Mouse (Mus musculus) neural tube, embryonic 13.5 days (tissue): ENCODE results near the gene Gm3752. TPM values are rescaled to one million over a fixed set of nuclear protein-coding genes. Genes with fewer than 3 reads are reported as not detected.
"Not testable (repeated sequence)": the region's sequence is repeated elsewhere in the genome, so short reads cannot be mapped to it uniquely, and the experiment has no call there.

ENCODE experiments used
- ATAC-seq: fragments of 200-750 bp; cut with Nextera tagmentation; 2 replicates; pipeline ENCODE4 v1.8.0; 2017; ENCODE audit warnings: low read depth, mild to moderate bottlenecking, moderate TSS enrichment, moderate library complexity
- H3K27ac ChIP-seq: fragments of 300-500 bp; sonication (generic); replicated peaks from 2 replicates; pipeline ENCODE4 v1.5.1; 2015; ENCODE audit warnings: moderate library complexity, mild to moderate bottlenecking, inconsistent platforms
- H3K27me3 ChIP-seq: fragments of 300-500 bp; sonication (generic); 2 replicates; pipeline ENCODE4 v1.6.1; 2015; ENCODE audit warnings: mild to moderate bottlenecking, inconsistent platforms
- H3K36me3 ChIP-seq: fragments of 300-500 bp; sonication (generic); 2 replicates; pipeline ENCODE4 v1.6.1; 2015; ENCODE audit warnings: mild to moderate bottlenecking, inconsistent platforms
- H3K4me1 ChIP-seq: fragments of 300-500 bp; sonication (generic); replicated peaks from 2 replicates; pipeline ENCODE4 v1.6.1; 2015; ENCODE audit warnings: inconsistent platforms
- H3K4me2 ChIP-seq: fragments of 300-500 bp; sonication (generic); 2 replicates; pipeline ENCODE4 v1.6.1; 2015; ENCODE audit warnings: inconsistent platforms, mild to moderate bottlenecking, moderate library complexity
- H3K4me3 ChIP-seq: fragments of 300-500 bp; sonication (generic); 2 replicates; pipeline ENCODE4 v1.5.1; 2015; ENCODE audit warnings: mild to moderate bottlenecking, inconsistent platforms
- H3K9ac ChIP-seq: fragments of 300-500 bp; sonication (generic); 2 replicates; pipeline ENCODE4 v1.6.1; 2015; ENCODE audit warnings: moderate library complexity, mild to moderate bottlenecking, inconsistent platforms
- H3K9me3 ChIP-seq: fragments of 300-500 bp; sonication (generic); 2 replicates; pipeline ENCODE4 v1.6.1; 2016; ENCODE audit warnings: inconsistent platforms
- WGBS: fragments of 180-500 bp; shearing (Covaris S2); methylation state at CpG from one replicate; pipeline ENCODE4 v1.1.7; 2015; 5-methylcytosine and 5-hydroxymethylcytosine counted together
- polyA plus RNA-seq: library from polyadenylated mRNA; unstranded; fragments of >200 nt; fragmentation: Nextera tagmentation; extraction: Ambion mirVana; gene quantifications from 2 replicates; pipeline ENCODE4 v1.2.1, GENCODE M21; 2015

Gene Gm3752
- polyA plus RNA-seq, result 7.0 and 9.4 TPM in 2 replicates

GRCm38 (mm10) chr14:7483662-7484061, at the start of gene Gm3752:
TSS of gene Gm3752 (minus strand) at chr14:7483762.
- not testable (repeated sequence) for H3K27ac ChIP-seq, H3K4me1 ChIP-seq, H3K9ac ChIP-seq, H3K36me3 ChIP-seq, ATAC-seq, H3K4me2 ChIP-seq, H3K4me3 ChIP-seq, H3K9me3 ChIP-seq, H3K27me3 ChIP-seq
- 69% methylated on average over 1 of the region's 3 CpGs for WGBS

GRCm38 (mm10) chr14:7488731-7489130, 5.2 kb upstream of the Gm3752 start:
- not testable (repeated sequence) for ATAC-seq

GRCm38 (mm10) chr14:7450817-7451216, 32.7 kb downstream of the Gm3752 start, which contains the start of gene Gm3755:
TSS of gene Gm3755 (minus strand) at chr14:7450917.
- WGBS, result no CpG with 5 or more reads among the region's 2 CpGs
- ATAC-seq, result not testable (repeated sequence)

More at GRCm38 (mm10) chr14:7488731-7489130, 5.2 kb upstream of the Gm3752 start:
- not testable (repeated sequence) for H3K9me3 ChIP-seq, H3K27ac ChIP-seq, H3K4me1 ChIP-seq, H3K36me3 ChIP-seq, H3K27me3 ChIP-seq
- peak overlapping the region; percentile 54 for H3K4me2 ChIP-seq
- 1% methylated on average over 13 of the region's 18 CpGs for WGBS
- H3K9ac ChIP-seq, result peak overlapping the region; percentile 64
- H3K4me3 ChIP-seq, result peak overlapping the region; percentile 38

GRCm38 (mm10) chr14:7422496-7422895, 61.1 kb downstream of the Gm3752 start:
- H3K27me3 ChIP-seq, H3K36me3 ChIP-seq, H3K9me3 ChIP-seq, ATAC-seq, H3K4me3 ChIP-seq, H3K9ac ChIP-seq, H3K4me1 ChIP-seq, H3K27ac ChIP-seq, H3K4me2 ChIP-seq: not testable (repeated sequence)
- 79% methylated on average over 2 of the region's 2 CpGs for WGBS

More at GRCm38 (mm10) chr14:7450817-7451216, 32.7 kb downstream of the Gm3752 start, which contains the start of gene Gm3755:
- not testable (repeated sequence) for H3K4me2 ChIP-seq, H3K9me3 ChIP-seq, H3K27me3 ChIP-seq, H3K9ac ChIP-seq, H3K4me3 ChIP-seq, H3K27ac ChIP-seq, H3K4me1 ChIP-seq, H3K36me3 ChIP-seq

Other genes starting within 250 kb of the Gm3752 start
- gene Gm3727, start 219.0 kb downstream of the Gm3752 start, polyA plus RNA-seq, result not detected in 2 replicates
- 4.2 and 5.1 TPM in 2 replicates for gene Gm3739, start 168.7 kb downstream of the Gm3752 start, polyA plus RNA-seq
- gene Gm5797, start 151.4 kb downstream of the Gm3752 start, polyA plus RNA-seq, result not detected in 2 replicates
- not detected in 2 replicates for gene Gm8374, start 118.6 kb downstream of the Gm3752 start, polyA plus RNA-seq
- not detected in 2 replicates for gene Gm3755, start 32.8 kb downstream of the Gm3752 start, polyA plus RNA-seq
- 4.2 and 4.4 TPM in 2 replicates for gene Gm3558, start 84.8 kb upstream of the Gm3752 start, polyA plus RNA-seq
- gene Gm10338, start 111.8 kb upstream of the Gm3752 start, polyA plus RNA-seq, result not detected in 2 replicates
- gene Gm10128, start 160.2 kb upstream of the Gm3752 start, polyA plus RNA-seq, result not detected in 2 replicates